ENCODE assay signal across 8 mouse cellular contexts in the genomic region with DNA sequence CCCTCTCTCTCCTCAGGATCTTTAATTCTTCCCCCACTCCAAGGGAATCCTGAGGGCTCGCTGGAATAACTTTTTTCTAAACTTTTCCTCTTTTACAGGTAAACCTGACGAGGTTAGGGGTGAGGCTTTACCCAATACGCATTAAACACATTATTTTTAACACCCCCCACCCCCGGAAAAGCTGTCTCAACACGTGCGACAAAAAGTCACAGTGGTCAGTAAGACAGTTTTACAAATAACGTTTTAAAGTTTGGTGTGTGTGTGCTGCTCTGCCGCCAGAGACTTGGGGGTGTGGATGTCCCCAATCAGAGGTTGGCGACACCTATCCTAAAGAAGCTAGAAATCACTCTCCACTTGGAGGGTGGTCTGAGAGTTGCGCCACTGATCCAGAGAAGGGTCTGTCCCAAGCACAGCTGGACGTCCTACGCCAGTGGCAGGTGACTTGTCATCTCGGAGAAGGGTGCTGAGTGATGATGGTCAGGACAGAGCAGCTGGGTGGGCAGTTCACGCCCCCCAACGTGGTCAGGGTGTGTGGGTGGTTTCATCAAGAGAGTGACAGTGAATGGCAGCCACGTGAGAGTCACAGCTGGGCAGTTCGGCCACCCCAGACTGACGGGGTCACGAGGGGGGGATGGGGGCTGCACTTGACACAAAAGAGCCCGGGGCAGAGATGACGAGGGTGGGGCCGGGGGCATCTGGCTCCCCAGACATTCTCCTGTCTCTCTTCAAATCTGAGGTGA. TPM values are rescaled to one million over a fixed set of nuclear protein-coding genes. Genes with fewer than 3 reads are reported as not detected.
A peak's percentile ranks its signal among the peaks of the same experiment; 100 is the strongest.
DNase-seq lines count a peak whose midpoint lies in the region; ATAC-seq and TF ChIP-seq lines count a peak whose summit lies in the region.

No protein-coding gene starts in this region.

- peak overlapping the region; percentile 100 for H3K27ac ChIP-seq in forebrain, embryonic 15.5 days (replicated peaks)
- peak overlapping the region; percentile 100 for H3K27ac ChIP-seq in intestine, embryonic 14.5 days (ENCODE audit: low read depth)
- H3K27ac ChIP-seq in lung, embryonic 15.5 days, result peak overlapping the region; percentile 100
- H3K27ac ChIP-seq in small intestine, adult 2 months (ENCODE audit: insufficient read depth, low read depth, low read length), result peak overlapping the region; percentile 84

- no peak for TF ChIP-seq CTCF in small intestine, adult 2 months (IDR thresholded peaks at IDR 0.05; ENCODE audit: extremely low read depth, insufficient read length, insufficient replicate concordance, low read depth, low read length)

- peak; percentile 43 for DNase-seq in layer of hippocampus, adult 11-12 months (ENCODE audit: low spot score)
- no peak for DNase-seq in layer of hippocampus, postnatal 14 days (ENCODE audit: low spot score in 2 of 2)
- DNase-seq in T-cell, adult 2 months (ENCODE audit: low spot score), result peak; percentile 11
- DNase-seq in intestine, embryonic 14.5 days (ENCODE audit: low spot score), result peak; percentile 69
- no peak for DNase-seq in gastrocnemius, postnatal 14 days

- no peaks in the 10 kb centered on the region for H3K9me3 ChIP-seq in forebrain, embryonic 15.5 days
- H3K9me3 ChIP-seq in intestine, embryonic 14.5 days (ENCODE audit: control insufficient read depth, low read length), result no peaks in the 10 kb centered on the region
- H3K9me3 ChIP-seq in lung, embryonic 15.5 days, result no peaks in the 10 kb centered on the region

- peak overlapping the region; percentile 95 for H3K4me2 ChIP-seq in forebrain, embryonic 15.5 days (replicated peaks)
- peak overlapping the region; percentile 64 for H3K4me2 ChIP-seq in intestine, embryonic 14.5 days (ENCODE audit: low read length)
- peak overlapping the region; percentile 83 for H3K4me2 ChIP-seq in lung, embryonic 15.5 days

- no peak for ATAC-seq in forebrain, embryonic 15.5 days (replicated peaks)
- ATAC-seq in intestine, embryonic 14.5 days (replicated peaks; ENCODE audit: low FRiP score, low TSS enrichment, low read depth), result peak; percentile 0; the same call in 1 of the 2 replicates
- ATAC-seq in lung, embryonic 15.5 days (ENCODE audit: borderline replicate concordance, extremely low read depth, low FRiP score, low TSS enrichment), result no peak

- H3K27me3 ChIP-seq in forebrain, embryonic 15.5 days, result no peaks in the 10 kb centered on the region
- H3K27me3 ChIP-seq in intestine, embryonic 14.5 days (replicated peaks; ENCODE audit: control insufficient read depth, insufficient read depth, low read length), result no peaks in the 10 kb centered on the region
- no peaks in the 10 kb centered on the region for H3K27me3 ChIP-seq in lung, embryonic 15.5 days
- H3K27me3 ChIP-seq in small intestine, adult 2 months (ENCODE audit: control insufficient read depth, insufficient read depth, low read length), result no peaks in the 10 kb centered on the region

- peaks cover 11% of the 10 kb centered on the region for H3K36me3 ChIP-seq in forebrain, embryonic 15.5 days
- H3K36me3 ChIP-seq in intestine, embryonic 14.5 days (ENCODE audit: control insufficient read depth, insufficient read depth, low read length), result peaks cover 11% of the 10 kb centered on the region
- peaks cover 17% of the 10 kb centered on the region for H3K36me3 ChIP-seq in lung, embryonic 15.5 days
- H3K36me3 ChIP-seq in small intestine, adult 2 months (ENCODE audit: control insufficient read depth, insufficient read depth, low read length), result peaks cover 4% of the 10 kb centered on the region

- TF ChIP-seq POLR2A in small intestine, adult 2 months (IDR thresholded peaks at IDR 0.05; ENCODE audit: low read depth, low read length), result no peak

- peaks cover 66% of the 10 kb centered on the region for H3K4me1 ChIP-seq in forebrain, embryonic 15.5 days
- H3K4me1 ChIP-seq in intestine, embryonic 14.5 days (replicated peaks; ENCODE audit: control insufficient read depth, insufficient read depth, low read length), result peaks cover 50% of the 10 kb centered on the region
- peaks cover 67% of the 10 kb centered on the region for H3K4me1 ChIP-seq in lung, embryonic 15.5 days
- peaks cover 24% of the 10 kb centered on the region for H3K4me1 ChIP-seq in small intestine, adult 2 months (ENCODE audit: control insufficient read depth, insufficient read depth, insufficient read length, low read length)

- WGBS in forebrain, embryonic 15.5 days, result under 1% methylated on average over 22 of the region's 22 CpGs
- WGBS in intestine, embryonic 14.5 days, result under 1% methylated on average over 22 of the region's 22 CpGs
- WGBS in lung, embryonic 15.5 days, result under 1% methylated on average over 22 of the region's 22 CpGs
- 2% methylated on average over 22 of the region's 22 CpGs for WGBS in small intestine, adult 2 months

- peak overlapping the region; percentile 100 for H3K9ac ChIP-seq in forebrain, embryonic 15.5 days (replicated peaks)
- H3K9ac ChIP-seq in intestine, embryonic 14.5 days (ENCODE audit: low read length), result peak overlapping the region; percentile 100
- peak overlapping the region; percentile 99 for H3K9ac ChIP-seq in lung, embryonic 15.5 days

- peak overlapping the region; percentile 94 for H3K4me3 ChIP-seq in forebrain, embryonic 15.5 days
- H3K4me3 ChIP-seq in intestine, embryonic 14.5 days (ENCODE audit: low read depth, low read length), result peak overlapping the region; percentile 80
- peak overlapping the region; percentile 87 for H3K4me3 ChIP-seq in lung, embryonic 15.5 days
- H3K4me3 ChIP-seq in small intestine, adult 2 months (ENCODE audit: low read depth, low read length), result peak overlapping the region; percentile 89

- intact Hi-C loops in gastrocnemius, postnatal 14 days (cut with DNase I; ENCODE audit: low total_unique reads), result no loop called here

RNA-seq across cellular contexts. Expression of gene Chd3, which starts 1.4 kb away (rescaled TPM):
- 100 to 1,000 TPM; 519 to 534 TPM for total RNA-seq in layer of hippocampus, postnatal 14 days (2021)
- 127 and 138 TPM in 2 replicates for polyA plus RNA-seq in forebrain, embryonic 15.5 days (2015; fragmentation: Nextera tagmentation; extraction: Ambion mirVana)
- polyA plus RNA-seq in intestine, embryonic 14.5 days (2014; fragmentation: Nextera tagmentation; extraction: Ambion mirVana), result 52.4 and 62.3 TPM in 2 replicates
- 56.7 and 59.4 TPM in 2 replicates for polyA plus RNA-seq in lung, embryonic 15.5 days (2015; fragmentation: Nextera tagmentation; extraction: Ambion mirVana)
- 86.3 and 240 TPM in 2 replicates for polyA plus RNA-seq in small intestine, adult 2 months (2012; rRNA removed)
- total RNA-seq in gastrocnemius, postnatal 14 days (2021), result 10 to 100 TPM; 25.5 to 28.7 TPM

RNA-seq across cellular contexts. Expression of gene Naa38, which starts 27.5 kb away (rescaled TPM):
- 100 to 1,000 TPM in 1 of 2 experiments, 10 to 100 TPM in 1; 99.3 to 111 TPM for total RNA-seq in layer of hippocampus, postnatal 14 days (2021)
- 89.4 and 91.9 TPM in 2 replicates for polyA plus RNA-seq in forebrain, embryonic 15.5 days (2015; fragmentation: Nextera tagmentation; extraction: Ambion mirVana)
- 184 and 197 TPM in 2 replicates for polyA plus RNA-seq in intestine, embryonic 14.5 days (2014; fragmentation: Nextera tagmentation; extraction: Ambion mirVana)
- polyA plus RNA-seq in lung, embryonic 15.5 days (2015; fragmentation: Nextera tagmentation; extraction: Ambion mirVana), result 151 and 168 TPM in 2 replicates
- polyA plus RNA-seq in small intestine, adult 2 months (2012; rRNA removed), result 129 and 163 TPM in 2 replicates
- 10 to 100 TPM; 79.5 to 87.9 TPM for total RNA-seq in gastrocnemius, postnatal 14 days (2021)

RNA-seq across cellular contexts. Expression of gene Rnf227, which starts 27.5 kb away (rescaled TPM):
- total RNA-seq in layer of hippocampus, postnatal 14 days (2021), result 10 to 100 TPM; 71.7 to 76.9 TPM
- polyA plus RNA-seq in forebrain, embryonic 15.5 days (2015; fragmentation: Nextera tagmentation; extraction: Ambion mirVana), result 115 and 127 TPM in 2 replicates
- 13.2 and 14.3 TPM in 2 replicates for polyA plus RNA-seq in intestine, embryonic 14.5 days (2014; fragmentation: Nextera tagmentation; extraction: Ambion mirVana)
- 12.0 and 14.8 TPM in 2 replicates for polyA plus RNA-seq in lung, embryonic 15.5 days (2015; fragmentation: Nextera tagmentation; extraction: Ambion mirVana)
- 0.25 and 0.65 TPM in 2 replicates for polyA plus RNA-seq in small intestine, adult 2 months (2012; rRNA removed)
- under 1 TPM; 0.35 to 0.68 TPM for total RNA-seq in gastrocnemius, postnatal 14 days (2021)

RNA-seq across cellular contexts. Expression of gene Cyb5d1, which starts 27.6 kb away (rescaled TPM):
- total RNA-seq in layer of hippocampus, postnatal 14 days (2021), result 10 to 100 TPM; 36.0 to 39.7 TPM
- 44.3 and 45.9 TPM in 2 replicates for polyA plus RNA-seq in forebrain, embryonic 15.5 days (2015; fragmentation: Nextera tagmentation; extraction: Ambion mirVana)
- polyA plus RNA-seq in intestine, embryonic 14.5 days (2014; fragmentation: Nextera tagmentation; extraction: Ambion mirVana), result 23.3 and 23.8 TPM in 2 replicates
- 28.4 and 31.5 TPM in 2 replicates for polyA plus RNA-seq in lung, embryonic 15.5 days (2015; fragmentation: Nextera tagmentation; extraction: Ambion mirVana)
- polyA plus RNA-seq in small intestine, adult 2 months (2012; rRNA removed), result 4.3 and 5.3 TPM in 2 replicates
- total RNA-seq in gastrocnemius, postnatal 14 days (2021), result 10 to 100 TPM; 19.0 to 20.7 TPM

RNA-seq across cellular contexts. Expression of gene Tmem88, which starts 30.2 kb away (rescaled TPM):
- 1 to 10 TPM; 2.1 to 2.3 TPM for total RNA-seq in layer of hippocampus, postnatal 14 days (2021)
- polyA plus RNA-seq in forebrain, embryonic 15.5 days (2015; fragmentation: Nextera tagmentation; extraction: Ambion mirVana), result 5.9 and 6.7 TPM in 2 replicates
- 34.8 and 38.4 TPM in 2 replicates for polyA plus RNA-seq in intestine, embryonic 14.5 days (2014; fragmentation: Nextera tagmentation; extraction: Ambion mirVana)
- polyA plus RNA-seq in lung, embryonic 15.5 days (2015; fragmentation: Nextera tagmentation; extraction: Ambion mirVana), result 46.7 and 49.8 TPM in 2 replicates
- polyA plus RNA-seq in small intestine, adult 2 months (2012; rRNA removed), result 11.2 and 16.5 TPM in 2 replicates
- total RNA-seq in gastrocnemius, postnatal 14 days (2021), result 10 to 100 TPM; 12.8 to 15.2 TPM

Comparison
In these comparisons a context has a peak if more than half of its experiments do, and no peak if none do; other contexts are left out.
1. DNase-seq: peak in layer of hippocampus, adult 11-12 months (single experiment), T-cell, adult 2 months (single experiment) and intestine, embryonic 14.5 days (single experiment); none in layer of hippocampus, postnatal 14 days (0 of 2) and gastrocnemius, postnatal 14 days (single experiment).
2. Peak in every context shown above with its lines, with median percentiles within 50 percentile points of each other: H3K27ac ChIP-seq, H3K4me2 ChIP-seq, H3K4me3 ChIP-seq and H3K9ac ChIP-seq.